Mouse (Mus musculus) embryonic facial prominence, embryonic 12.5 days (tissue): ENCODE measurements at regions not wholly inside any gene's neighbourhood (a gene's known extent, or its start where the extent isn't known, plus 50 kb on each side); places are given as distances from the start of the nearest gene placed in this dataset.
A peak's percentile ranks its signal among the peaks of the same experiment; 100 is the strongest.

Experiments used
- ATAC-seq: fragments of 200-750 bp; cut with Nextera tagmentation; 2 replicates; pipeline ENCODE4 v1.8.0; 2017; ENCODE audit not compliant: insufficient number of reproducible peaks, insufficient read depth, low FRiP score, low TSS enrichment
- H3K27ac ChIP-seq: fragments of 300-500 bp; sonication (generic); 2 replicates; pipeline ENCODE4 v1.5.1; 2016; ENCODE audit warnings: mild to moderate bottlenecking
- H3K27me3 ChIP-seq: fragments of 300-500 bp; sonication (generic); 2 replicates; pipeline ENCODE4 v1.6.1; 2016; ENCODE audit warnings: mild to moderate bottlenecking, moderate library complexity
- H3K36me3 ChIP-seq: fragments of 300-500 bp; sonication (generic); 2 replicates; pipeline ENCODE4 v1.6.1; 2016; ENCODE audit warnings: mild to moderate bottlenecking
- H3K4me1 ChIP-seq: fragments of 300-500 bp; sonication (generic); 2 replicates; pipeline ENCODE4 v1.6.1; 2016
- H3K4me2 ChIP-seq: fragments of 300-500 bp; sonication (generic); replicated peaks from 2 replicates; pipeline ENCODE4 v1.6.1; 2016; ENCODE audit warnings: mild to moderate bottlenecking, moderate library complexity
- H3K4me3 ChIP-seq: fragments of 300-500 bp; sonication (generic); 2 replicates; pipeline ENCODE4 v1.5.1; 2016; ENCODE audit warnings: mild to moderate bottlenecking
- H3K9ac ChIP-seq: fragments of 300-500 bp; sonication (generic); 2 replicates; pipeline ENCODE4 v1.6.1; 2016; ENCODE audit warnings: mild to moderate bottlenecking, moderate library complexity
- H3K9me3 ChIP-seq: fragments of 300-500 bp; sonication (generic); 2 replicates; pipeline ENCODE4 v1.6.1; 2016; ENCODE audit warnings: mild to moderate bottlenecking, moderate library complexity
- WGBS: fragments of 180-500 bp; shearing (Covaris S2); methylation state at CpG from one replicate; pipeline ENCODE4 v1.1.7; 2016; 5-methylcytosine and 5-hydroxymethylcytosine counted together

- Histone ChIP-seq H3K9me3 (no peaks in the 10 kb centered on the region), H3K4me3 (peak overlapping the region; percentile 49), H3K9ac (no peak overlapping the region), H3K4me1 (no peaks in the 10 kb centered on the region; the same call in 1 of the 2 replicates), H3K27ac (no peak overlapping the region), H3K27me3 (peaks cover 17% of the 10 kb centered on the region), H3K36me3 (no peaks in the 10 kb centered on the region), H3K4me2 (peak overlapping the region; percentile 97)
- 0 out of 2 replicates have a peak, but pooled peaks have one; percentile 11 for ATAC-seq
- WGBS, result 12% methylated on average over 9 of the region's 9 CpGs
Measured at GRCm38 (mm10) chr6:71012436-71012822, 56.1 kb downstream of the Foxi3 start.

GRCm38 (mm10) chr6:71012823-71013461 lies 56.6 kb downstream of the Foxi3 start:
- under 1% methylated on average over 38 of the region's 38 CpGs for WGBS
- no peak overlapping the region for H3K27ac ChIP-seq
- peak overlapping the region; percentile 49 for H3K4me3 ChIP-seq
- H3K36me3 ChIP-seq, result no peaks in the 10 kb centered on the region
- no peaks in the 10 kb centered on the region for H3K9me3 ChIP-seq
- no peaks in the 10 kb centered on the region; the same call in 1 of the 2 replicates for H3K4me1 ChIP-seq
- peak overlapping the region; percentile 97 for H3K4me2 ChIP-seq
- peaks cover 17% of the 10 kb centered on the region for H3K27me3 ChIP-seq
- ATAC-seq, result peak; percentile 86
- peak overlapping the region; percentile 44 for H3K9ac ChIP-seq

- Histone ChIP-seq H3K4me1 (peaks cover 3% of the 10 kb centered on the region; the same call in 1 of the 2 replicates), H3K27ac (no peak overlapping the region), H3K4me3 (no peak overlapping the region), H3K9ac (no peak overlapping the region), H3K27me3 (peaks cover 13% of the 10 kb centered on the region), H3K9me3 (no peaks in the 10 kb centered on the region), H3K36me3 (no peaks in the 10 kb centered on the region), H3K4me2 (no peak overlapping the region)
- no peak for ATAC-seq
- 12% methylated on average over 1 of the region's 1 CpGs for WGBS
Measured at GRCm38 (mm10) chr6:71016388-71016787, 60.1 kb downstream of the Foxi3 start.

GRCm38 (mm10) chr6:71021353-71021752 lies 65.0 kb downstream of the Foxi3 start:
- Histone ChIP-seq H3K9ac (no peak overlapping the region), H3K36me3 (no peaks in the 10 kb centered on the region), H3K4me2 (no peak overlapping the region), H3K4me3 (no peak overlapping the region), H3K9me3 (no peaks in the 10 kb centered on the region), H3K27me3 (no peaks in the 10 kb centered on the region; the same call in 1 of the 2 replicates), H3K27ac (no peak overlapping the region), H3K4me1 (0 out of 2 replicates have a peak, but pooled peaks cover 3% of the 10 kb centered on the region)
- 11% methylated on average over 9 of the region's 9 CpGs for WGBS
- no peak for ATAC-seq

- Histone ChIP-seq H3K9me3 (no peaks in the 10 kb centered on the region), H3K4me2 (no peak overlapping the region), H3K27me3 (no peaks in the 10 kb centered on the region; the same call in 1 of the 2 replicates), H3K27ac (no peak overlapping the region), H3K9ac (no peak overlapping the region), H3K4me3 (no peak overlapping the region), H3K36me3 (no peaks in the 10 kb centered on the region), H3K4me1 (0 out of 2 replicates have a peak, but pooled peaks cover 3% of the 10 kb centered on the region)
- no peak for ATAC-seq
- WGBS, result 83% methylated on average over 4 of the region's 4 CpGs
Measured at GRCm38 (mm10) chr6:71025472-71025871, 69.1 kb downstream of the Foxi3 start.

GRCm38 (mm10) chr6:71029663-71030062 lies 73.3 kb downstream of the Foxi3 start:
- ATAC-seq, result no peak
- Histone ChIP-seq H3K9ac (no peak overlapping the region), H3K36me3 (no peaks in the 10 kb centered on the region), H3K4me1 (no peaks in the 10 kb centered on the region), H3K27me3 (no peaks in the 10 kb centered on the region), H3K4me2 (no peak overlapping the region), H3K27ac (no peak overlapping the region), H3K9me3 (no peaks in the 10 kb centered on the region; the same call in 1 of the 2 replicates), H3K4me3 (no peak overlapping the region)
- 78% methylated on average over 6 of the region's 6 CpGs for WGBS

GRCm38 (mm10) chr6:71030541-71030940 lies 74.2 kb downstream of the Foxi3 start:
- Histone ChIP-seq H3K4me1 (no peaks in the 10 kb centered on the region), H3K27ac (no peak overlapping the region), H3K27me3 (no peaks in the 10 kb centered on the region), H3K36me3 (no peaks in the 10 kb centered on the region), H3K9me3 (no peaks in the 10 kb centered on the region; the same call in 1 of the 2 replicates), H3K9ac (no peak overlapping the region), H3K4me2 (no peak overlapping the region), H3K4me3 (no peak overlapping the region)
- WGBS, result 73% methylated on average over 5 of the region's 5 CpGs
- no peak for ATAC-seq

GRCm38 (mm10) chr6:71044241-71044640 lies 87.9 kb downstream of the Foxi3 start:
- Histone ChIP-seq H3K36me3 (no peaks in the 10 kb centered on the region), H3K4me2 (no peak overlapping the region), H3K4me3 (no peak overlapping the region), H3K27ac (no peak overlapping the region), H3K4me1 (0 out of 2 replicates have a peak, but pooled peaks cover 2% of the 10 kb centered on the region), H3K27me3 (no peaks in the 10 kb centered on the region), H3K9me3 (no peaks in the 10 kb centered on the region), H3K9ac (no peak overlapping the region)
- no peak for ATAC-seq
- WGBS, result 80% methylated on average over 3 of the region's 3 CpGs

GRCm38 (mm10) chr6:71045261-71045660 lies 88.9 kb downstream of the Foxi3 start:
- no peaks in the 10 kb centered on the region for H3K36me3 ChIP-seq
- ATAC-seq, result no peak
- H3K9me3 ChIP-seq, result no peaks in the 10 kb centered on the region
- no peak overlapping the region for H3K9ac ChIP-seq
- peaks cover 4% of the 10 kb centered on the region; the same call in 1 of the 2 replicates for H3K27me3 ChIP-seq
- no peak overlapping the region for H3K4me2 ChIP-seq
- H3K4me3 ChIP-seq, result no peak overlapping the region
- H3K4me1 ChIP-seq, result 0 out of 2 replicates have a peak, but pooled peaks cover 2% of the 10 kb centered on the region
- 82% methylated on average over 4 of the region's 4 CpGs for WGBS
- H3K27ac ChIP-seq, result no peak overlapping the region

- ATAC-seq, result no peak
- WGBS, result 3% methylated on average over 38 of the region's 38 CpGs
- no peaks in the 10 kb centered on the region for H3K9me3 ChIP-seq
- no peaks in the 10 kb centered on the region for H3K36me3 ChIP-seq
- H3K27ac ChIP-seq, result no peak overlapping the region
- H3K4me1 ChIP-seq, result 0 out of 2 replicates have a peak, but pooled peaks cover 2% of the 10 kb centered on the region
- H3K4me2 ChIP-seq, result peak overlapping the region; percentile 77
- H3K4me3 ChIP-seq, result peak overlapping the region; percentile 37
- peaks cover 4% of the 10 kb centered on the region; the same call in 1 of the 2 replicates for H3K27me3 ChIP-seq
- peak overlapping the region; percentile 46 for H3K9ac ChIP-seq
Measured at GRCm38 (mm10) chr6:71048199-71049094, 92.1 kb downstream of the Foxi3 start.

GRCm38 (mm10) chr6:71050248-71050647 lies 93.9 kb downstream of the Foxi3 start:
- Histone ChIP-seq H3K27ac (no peak overlapping the region), H3K4me3 (no peak overlapping the region), H3K4me1 (0 out of 2 replicates have a peak, but pooled peaks cover 2% of the 10 kb centered on the region), H3K27me3 (peaks cover 4% of the 10 kb centered on the region; the same call in 1 of the 2 replicates), H3K36me3 (no peaks in the 10 kb centered on the region), H3K4me2 (no peak overlapping the region), H3K9ac (no peak overlapping the region), H3K9me3 (no peaks in the 10 kb centered on the region)
- ATAC-seq, result no peak
- WGBS, result 42% methylated on average over 5 of the region's 5 CpGs
